Mouse (Mus musculus) bone marrow macrophage, adult 2 months (primary cell): ENCODE measurements around the gene Fcamr.

Experiments
- CTCF ChIP-seq: IDR thresholded peaks from 2 replicates; pipeline ENCODE4 v1.5.1; 2012; ENCODE audit warnings: low read depth, mild to moderate bottlenecking, low read length, moderate library complexity
- POLR2A ChIP-seq: IDR thresholded peaks from 2 replicates; pipeline ENCODE4 v1.6.1; 2012; ENCODE audit warnings: mild to moderate bottlenecking, low read depth, low read length, borderline replicate concordance

DNA sequence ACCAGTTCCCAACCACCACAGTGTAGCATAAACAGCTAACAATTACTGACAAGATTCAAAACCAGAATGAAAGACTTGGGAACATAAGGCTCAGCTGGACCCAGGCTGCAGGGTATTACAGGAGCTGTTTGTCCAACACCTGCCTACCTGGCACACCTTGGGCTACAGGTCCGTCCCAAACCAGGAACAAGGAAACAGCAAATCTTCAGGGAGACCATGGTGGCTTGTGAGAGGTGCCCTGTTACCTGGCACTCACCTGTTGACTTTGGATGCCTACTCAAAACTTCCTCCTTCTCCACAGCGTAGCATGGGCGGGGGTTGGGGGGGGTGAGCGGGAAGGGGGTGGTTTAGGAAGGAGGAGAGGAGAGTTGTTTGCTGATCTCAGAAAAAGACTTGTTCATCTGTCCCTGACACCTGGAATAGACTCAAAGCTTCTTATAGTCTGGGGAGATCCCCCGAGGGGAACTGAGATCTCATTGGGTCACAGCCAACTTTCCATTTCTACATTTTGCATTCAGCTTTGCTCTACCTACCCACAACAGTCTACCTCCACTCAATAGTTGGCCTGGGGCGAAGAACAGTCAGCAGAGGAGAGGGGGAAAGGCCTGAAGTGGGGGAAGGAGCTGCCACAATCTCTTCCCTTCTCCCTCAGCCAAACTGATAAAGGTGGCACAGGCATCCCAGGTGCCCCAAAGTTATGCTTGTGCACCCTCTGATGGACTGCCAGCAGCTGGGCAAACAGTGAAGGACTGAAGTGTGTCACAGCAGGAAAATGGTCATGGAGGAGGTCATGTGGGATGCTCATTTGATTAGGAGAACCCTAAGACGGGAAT lies 19.8 kb downstream of the Fcamr start:
- no peak for TF ChIP-seq CTCF
- TF ChIP-seq POLR2A: no peak
